ENCODE assay signal across 9 mouse cellular contexts in the genomic region with DNA sequence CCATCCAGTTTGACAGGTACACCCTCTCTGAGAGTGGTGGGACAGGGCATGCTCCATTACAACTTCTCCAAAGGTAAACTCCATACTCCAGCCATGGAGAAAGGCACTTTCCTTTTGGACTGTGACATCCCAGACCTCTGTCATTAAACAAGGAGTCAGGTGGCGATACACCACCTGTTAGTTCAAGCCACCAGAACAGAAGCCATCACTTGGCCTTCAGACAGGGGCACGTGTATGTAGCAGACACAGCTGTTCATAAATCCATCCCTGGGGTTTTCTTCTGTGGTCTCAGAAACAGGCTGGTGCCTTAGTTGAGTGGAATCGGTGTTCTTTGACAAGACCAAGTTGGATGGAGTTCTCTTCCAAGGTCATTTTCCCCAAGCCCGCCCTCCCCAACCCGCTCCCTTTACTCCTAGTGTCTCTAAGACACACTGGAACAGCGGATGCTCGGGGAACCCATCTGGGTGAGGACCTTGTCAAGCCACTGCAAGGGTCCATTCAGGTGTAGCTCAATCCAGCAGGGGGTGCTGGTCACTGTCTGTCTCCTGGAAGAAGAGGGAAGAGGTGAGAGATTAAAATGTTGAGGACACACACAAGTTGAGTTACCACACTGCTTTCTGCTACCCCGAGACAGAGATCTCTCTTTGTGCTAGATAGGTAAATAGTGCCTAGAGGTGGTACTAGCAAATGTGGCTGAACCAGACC. TPM values are rescaled to one million over a fixed set of nuclear protein-coding genes. Genes with fewer than 3 reads are reported as not detected.
DNase-seq lines count a peak whose midpoint lies in the region; ATAC-seq and TF ChIP-seq lines count a peak whose summit lies in the region.
"Had no signal": no experiment of that assay in that cellular context is flagged by ENCODE, and none has a peak within 500 bp of the region (broad histone marks: within the 10 kb centered on the region; RNA-seq: fewer than 3 reads in every experiment).

No protein-coding gene starts in this region.

- H3K4me2 ChIP-seq in liver, embryonic 12.5 days: no peak overlapping the region
- no peak overlapping the region for H3K4me2 ChIP-seq in embryonic facial prominence, embryonic 14.5 days (ENCODE audit: low read depth, low read length)
- H3K4me2 ChIP-seq: lung, embryonic 15.5 days had no signal

- no peaks in the 10 kb centered on the region for H3K9me3 ChIP-seq in liver, embryonic 12.5 days (replicated peaks)
- H3K9me3 ChIP-seq in embryonic facial prominence, embryonic 14.5 days (ENCODE audit: control insufficient read depth, low read length): no peaks in the 10 kb centered on the region
- H3K9me3 ChIP-seq: lung, embryonic 15.5 days had no signal

- H3K4me1 ChIP-seq in liver, adult 2 months (ENCODE audit: control insufficient read depth, insufficient read depth, low read length): no peaks in the 10 kb centered on the region; the same call in 1 of the 2 replicates
- no peaks in the 10 kb centered on the region for H3K4me1 ChIP-seq in liver, embryonic 12.5 days
- peaks cover 57% of the 10 kb centered on the region for H3K4me1 ChIP-seq in embryonic facial prominence, embryonic 14.5 days (ENCODE audit: control insufficient read depth, insufficient read depth, low read length)

- WGBS in liver, adult 2 months: 87% methylated on average over 8 of the region's 8 CpGs
- WGBS in liver, embryonic 12.5 days (ENCODE audit: insufficient replicate concordance): 81% methylated on average over 8 of the region's 8 CpGs
- 89% methylated on average over 8 of the region's 8 CpGs for WGBS in embryonic facial prominence, embryonic 14.5 days

- peak; percentile 39 for DNase-seq in embryo, embryonic 10 days (ENCODE audit: low spot score)
- DNase-seq in embryo, embryonic 9.5 days (ENCODE audit: extremely low spot score): no peak
- DNase-seq in liver, adult 2 months (ENCODE audit: extremely low read depth, low read depth, low spot score): peak; percentile 22
- no peak for DNase-seq in embryonic facial prominence, embryonic 14.5 days (ENCODE audit: low spot score)
- peak; percentile 29 to 67 for DNase-seq in thymus, postnatal 10 days (ENCODE audit: low spot score in 2 of 2)
- no peak for DNase-seq in layer of hippocampus, adult 8-10 months (ENCODE audit: low spot score in 2 of 2)
- DNase-seq in right cerebral cortex, adult 18-20 months: no peak

- H3K27me3 ChIP-seq in liver, adult 2 months (ENCODE audit: control insufficient read depth, insufficient read depth, low read length): no peaks in the 10 kb centered on the region
- no peaks in the 10 kb centered on the region for H3K27me3 ChIP-seq in liver, embryonic 12.5 days (replicated peaks)
- H3K27me3 ChIP-seq in embryonic facial prominence, embryonic 14.5 days (replicated peaks; ENCODE audit: control insufficient read depth, insufficient read depth, low read length): no peaks in the 10 kb centered on the region
- H3K27me3 ChIP-seq: lung, embryonic 15.5 days had no signal

- H3K9ac ChIP-seq in liver, adult 2 months (ENCODE audit: low read depth, low read length): no peak overlapping the region
- H3K9ac ChIP-seq in liver, embryonic 12.5 days: no peak overlapping the region
- no peak overlapping the region for H3K9ac ChIP-seq in embryonic facial prominence, embryonic 14.5 days (ENCODE audit: low read depth, low read length)
- H3K9ac ChIP-seq: lung, embryonic 15.5 days had no signal

- no peak overlapping the region for H3K27ac ChIP-seq in liver, adult 2 months (replicated peaks; ENCODE audit: insufficient read depth, low read depth, low read length)
- no peak overlapping the region for H3K27ac ChIP-seq in liver, embryonic 12.5 days
- peak overlapping the region; percentile 88 for H3K27ac ChIP-seq in embryonic facial prominence, embryonic 14.5 days (replicated peaks; ENCODE audit: low read depth, low read length)

- TF ChIP-seq CTCF in liver, adult 2 months (IDR thresholded peaks at IDR 0.05; ENCODE audit: low read depth, low read length): peak; percentile 48

- H3K36me3 ChIP-seq in liver, adult 2 months (ENCODE audit: control insufficient read depth, insufficient read depth, low read length): peaks cover 9% of the 10 kb centered on the region; the same call in 1 of the 2 replicates
- H3K36me3 ChIP-seq in liver, embryonic 12.5 days: peaks cover 73% of the 10 kb centered on the region
- peaks cover 61% of the 10 kb centered on the region for H3K36me3 ChIP-seq in embryonic facial prominence, embryonic 14.5 days (ENCODE audit: control insufficient read depth, insufficient read depth, low read length)

- no peak for ATAC-seq in liver, embryonic 12.5 days
- ATAC-seq in embryonic facial prominence, embryonic 14.5 days (ENCODE audit: low read depth): no peak

- no peaks in the 10 kb centered on the region for H3K79me2 ChIP-seq in liver, adult 2 months (ENCODE audit: control insufficient read depth, insufficient read depth, low read length)

- no peak for TF ChIP-seq POLR2A in liver, adult 2 months (IDR thresholded peaks at IDR 0.05; ENCODE audit: extremely low read depth, insufficient read depth, low read length)

- H3K4me3 ChIP-seq in liver, adult 2 months (ENCODE audit: insufficient read depth, low read depth, low read length): no peak overlapping the region
- no peak overlapping the region for H3K4me3 ChIP-seq in liver, embryonic 12.5 days
- no peak overlapping the region for H3K4me3 ChIP-seq in embryonic facial prominence, embryonic 14.5 days (ENCODE audit: low read depth, low read length)
- H3K4me3 ChIP-seq: lung, embryonic 15.5 days had no signal

RNA-seq across cellular contexts. Expression of a gene that starts 47.5 kb away (rescaled TPM):
- 14.4 and 14.9 TPM in 2 replicates for total RNA-seq in liver, adult 2 months (2014; rRNA removed)
- polyA plus RNA-seq in liver, adult 2 months (2012; rRNA removed): 10.6 and 11.9 TPM in 2 replicates
- polyA plus RNA-seq in liver, embryonic 12.5 days (2016; fragmentation: Nextera tagmentation; extraction: Ambion mirVana): 25.3 and 26.2 TPM in 2 replicates
- polyA plus RNA-seq in embryonic facial prominence, embryonic 14.5 days (2014; fragmentation: Nextera tagmentation; extraction: Ambion mirVana): 26.2 and 27.4 TPM in 2 replicates
- 10 to 100 TPM; 50.0 to 62.6 (median 61.7) TPM for total RNA-seq in layer of hippocampus, adult 8-10 months (2022)

RNA-seq across cellular contexts. Expression of a gene that starts 47.7 kb away (rescaled TPM):
- 0.13 and 0.28 TPM in 2 replicates for total RNA-seq in liver, adult 2 months (2014; rRNA removed)
- 0.02 and 0.06 TPM in 2 replicates for polyA plus RNA-seq in liver, adult 2 months (2012; rRNA removed)
- polyA plus RNA-seq in liver, embryonic 12.5 days (2016; fragmentation: Nextera tagmentation; extraction: Ambion mirVana): not detected in 2 replicates
- 0.22 and 0.25 TPM in 2 replicates for polyA plus RNA-seq in embryonic facial prominence, embryonic 14.5 days (2014; fragmentation: Nextera tagmentation; extraction: Ambion mirVana)
- under 1 TPM in 1 of 4 experiments, not detected in 3; 0.18 TPM for total RNA-seq in layer of hippocampus, adult 8-10 months (2022)

Comparison
In these comparisons a context has a peak if more than half of its experiments do, and no peak if none do; other contexts are left out.
1. DNase-seq: peak in embryo, embryonic 10 days (single experiment), liver, adult 2 months (single experiment) and thymus, postnatal 10 days (2 of 2); none in embryo, embryonic 9.5 days (single experiment), embryonic facial prominence, embryonic 14.5 days (single experiment), layer of hippocampus, adult 8-10 months (0 of 2) and right cerebral cortex, adult 18-20 months (single experiment).